Mouse (Mus musculus): ENCODE measurements at regions not wholly inside any gene's neighbourhood (a gene's known extent, or its start where the extent isn't known, plus 50 kb on each side); places are given as distances from the start of the nearest gene placed in this dataset.

GRCm38 (mm10) chr2:171630101-171630715 is 413.1 kb downstream of the Cbln4 start:
- DNase-seq (ENCODE audit: low spot score, missing footprints) = peak; percentile 75
- Histone ChIP-seq H3K36me3 (ENCODE audit: control insufficient read depth, insufficient read depth, low read length) (no peaks in the 10 kb centered on the region), H3K4me2 (no peak overlapping the region), H3K27me3 (ENCODE audit: control insufficient read depth, insufficient read depth, low read length) (no peaks in the 10 kb centered on the region), H3K4me3 (ENCODE audit: low read depth, low read length) (no peak overlapping the region), H3K4me1 (ENCODE audit: control insufficient read depth, insufficient read depth, low read length) (peaks cover 2% of the 10 kb centered on the region; the same call in 1 of the 2 replicates), H3K9ac (ENCODE audit: low read length) (no peak overlapping the region), H3K9me3 (ENCODE audit: control insufficient read depth, low read length) (no peaks in the 10 kb centered on the region), H3K27ac (ENCODE audit: low read depth, low read length) (no peak overlapping the region)
- no peak for ATAC-seq (ENCODE audit: low FRiP score)
- 88% methylated on average over 9 of the region's 9 CpGs for WGBS

- ATAC-seq (ENCODE audit: low FRiP score) (no peak), DNase-seq (ENCODE audit: low spot score, missing footprints) (no peak)
- Histone ChIP-seq H3K4me3 (ENCODE audit: low read depth, low read length) (no peak overlapping the region), H3K27me3 (ENCODE audit: control insufficient read depth, insufficient read depth, low read length) (no peaks in the 10 kb centered on the region), H3K27ac (ENCODE audit: low read depth, low read length) (no peak overlapping the region), H3K4me1 (ENCODE audit: control insufficient read depth, insufficient read depth, low read length) (no peaks in the 10 kb centered on the region), H3K9me3 (ENCODE audit: control insufficient read depth, low read length) (no peaks in the 10 kb centered on the region), H3K36me3 (ENCODE audit: control insufficient read depth, insufficient read depth, low read length) (no peaks in the 10 kb centered on the region), H3K9ac (ENCODE audit: low read length) (no peak overlapping the region), H3K4me2 (no peak overlapping the region)
- WGBS = 95% methylated on average over 10 of the region's 10 CpGs
Observed at GRCm38 (mm10) chr2:171628182-171628850, 414.9 kb downstream of the Cbln4 start.

- DNase-seq (ENCODE audit: low spot score, missing footprints) (peak; percentile 79), ATAC-seq (ENCODE audit: low FRiP score) (no peak)
- no peak overlapping the region for H3K27ac ChIP-seq (ENCODE audit: low read depth, low read length)
- H3K36me3 ChIP-seq (ENCODE audit: control insufficient read depth, insufficient read depth, low read length) = no peaks in the 10 kb centered on the region
- H3K4me3 ChIP-seq (ENCODE audit: low read depth, low read length) = no peak overlapping the region
- H3K27me3 ChIP-seq (ENCODE audit: control insufficient read depth, insufficient read depth, low read length) = no peaks in the 10 kb centered on the region
- 85% methylated on average over 5 of the region's 5 CpGs for WGBS
- H3K4me1 ChIP-seq (ENCODE audit: control insufficient read depth, insufficient read depth, low read length) = peaks cover 7% of the 10 kb centered on the region; the same call in 1 of the 2 replicates
- H3K4me2 ChIP-seq = no peak overlapping the region
- H3K9ac ChIP-seq (ENCODE audit: low read length) = no peak overlapping the region
- H3K9me3 ChIP-seq (ENCODE audit: control insufficient read depth, low read length) = no peaks in the 10 kb centered on the region
Observed at GRCm38 (mm10) chr2:171620668-171621067, 422.6 kb downstream of the Cbln4 start.

GRCm38 (mm10) chr2:171620253-171620652 is 423.0 kb downstream of the Cbln4 start:
- H3K27ac ChIP-seq (ENCODE audit: low read depth, low read length) = no peak overlapping the region
- peaks cover 7% of the 10 kb centered on the region; the same call in 1 of the 2 replicates for H3K4me1 ChIP-seq (ENCODE audit: control insufficient read depth, insufficient read depth, low read length)
- no peak overlapping the region for H3K9ac ChIP-seq (ENCODE audit: low read length)
- no peaks in the 10 kb centered on the region for H3K36me3 ChIP-seq (ENCODE audit: control insufficient read depth, insufficient read depth, low read length)
- DNase-seq (ENCODE audit: low spot score, missing footprints) (peak; percentile 62), ATAC-seq (ENCODE audit: low FRiP score) (no peak)
- H3K4me3 ChIP-seq (ENCODE audit: low read depth, low read length) = no peak overlapping the region
- no peaks in the 10 kb centered on the region for H3K27me3 ChIP-seq (ENCODE audit: control insufficient read depth, insufficient read depth, low read length)
- 85% methylated on average over 2 of the region's 2 CpGs for whole genome bisulfite sequencing
- H3K9me3 ChIP-seq (ENCODE audit: control insufficient read depth, low read length) = no peaks in the 10 kb centered on the region
- no peak overlapping the region for H3K4me2 ChIP-seq

GRCm38 (mm10) chr2:171618771-171619170 is 424.5 kb downstream of the Cbln4 start:
- DNase-seq (ENCODE audit: low spot score, missing footprints) = peak; percentile 54
- no peaks in the 10 kb centered on the region for H3K36me3 ChIP-seq (ENCODE audit: control insufficient read depth, insufficient read depth, low read length)
- H3K27ac ChIP-seq (ENCODE audit: low read depth, low read length) = no peak overlapping the region
- no peak for ATAC-seq (ENCODE audit: low FRiP score)
- no peak overlapping the region for H3K9ac ChIP-seq (ENCODE audit: low read length)
- 81% methylated on average over 4 of the region's 4 CpGs for WGBS
- peaks cover 7% of the 10 kb centered on the region; the same call in 1 of the 2 replicates for H3K4me1 ChIP-seq (ENCODE audit: control insufficient read depth, insufficient read depth, low read length)
- no peak overlapping the region for H3K4me3 ChIP-seq (ENCODE audit: low read depth, low read length)
- no peaks in the 10 kb centered on the region for H3K9me3 ChIP-seq (ENCODE audit: control insufficient read depth, low read length)
- H3K4me2 ChIP-seq = no peak overlapping the region
- no peaks in the 10 kb centered on the region for H3K27me3 ChIP-seq (ENCODE audit: control insufficient read depth, insufficient read depth, low read length)

GRCm38 (mm10) chr2:171618333-171618732 is 424.9 kb downstream of the Cbln4 start:
- ATAC-seq (ENCODE audit: low FRiP score) (no peak), DNase-seq (ENCODE audit: low spot score, missing footprints) (peak; percentile 59)
- 84% methylated on average over 9 of the region's 9 CpGs for WGBS
- H3K27me3 ChIP-seq (ENCODE audit: control insufficient read depth, insufficient read depth, low read length) = no peaks in the 10 kb centered on the region
- H3K27ac ChIP-seq (ENCODE audit: low read depth, low read length) = no peak overlapping the region
- H3K4me2 ChIP-seq = no peak overlapping the region
- H3K4me1 ChIP-seq (ENCODE audit: control insufficient read depth, insufficient read depth, low read length) = peaks cover 7% of the 10 kb centered on the region; the same call in 1 of the 2 replicates
- no peaks in the 10 kb centered on the region for H3K9me3 ChIP-seq (ENCODE audit: control insufficient read depth, low read length)
- H3K36me3 ChIP-seq (ENCODE audit: control insufficient read depth, insufficient read depth, low read length) = no peaks in the 10 kb centered on the region
- H3K4me3 ChIP-seq (ENCODE audit: low read depth, low read length) = no peak overlapping the region
- H3K9ac ChIP-seq (ENCODE audit: low read length) = no peak overlapping the region

- H3K9ac ChIP-seq (ENCODE audit: low read length) = no peak overlapping the region
- 76% methylated on average over 2 of the region's 2 CpGs for WGBS
- H3K27me3 ChIP-seq (ENCODE audit: control insufficient read depth, insufficient read depth, low read length) = no peaks in the 10 kb centered on the region
- no peaks in the 10 kb centered on the region for H3K4me1 ChIP-seq (ENCODE audit: control insufficient read depth, insufficient read depth, low read length)
- H3K4me3 ChIP-seq (ENCODE audit: low read depth, low read length) = no peak overlapping the region
- ATAC-seq (ENCODE audit: low FRiP score) = no peak
- H3K9me3 ChIP-seq (ENCODE audit: control insufficient read depth, low read length) = no peaks in the 10 kb centered on the region
- H3K4me2 ChIP-seq = no peak overlapping the region
- peak; percentile 35 for DNase-seq (ENCODE audit: low spot score, missing footprints)
- H3K27ac ChIP-seq (ENCODE audit: low read depth, low read length) = no peak overlapping the region
- no peaks in the 10 kb centered on the region for H3K36me3 ChIP-seq (ENCODE audit: control insufficient read depth, insufficient read depth, low read length)
Observed at GRCm38 (mm10) chr2:171615462-171615861, 427.8 kb downstream of the Cbln4 start.

GRCm38 (mm10) chr2:171605064-171605463 is 438.2 kb downstream of the Cbln4 start:
- H3K27me3 ChIP-seq (ENCODE audit: control insufficient read depth, insufficient read depth, low read length) = no peaks in the 10 kb centered on the region
- H3K9me3 ChIP-seq (ENCODE audit: control insufficient read depth, low read length) = no peaks in the 10 kb centered on the region
- H3K27ac ChIP-seq (ENCODE audit: low read depth, low read length) = no peak overlapping the region
- H3K4me3 ChIP-seq (ENCODE audit: low read depth, low read length) = no peak overlapping the region
- whole genome bisulfite sequencing = 89% methylated on average over 5 of the region's 5 CpGs
- H3K4me1 ChIP-seq (ENCODE audit: control insufficient read depth, insufficient read depth, low read length) = no peaks in the 10 kb centered on the region
- no peak overlapping the region for H3K4me2 ChIP-seq
- no peak for DNase-seq (ENCODE audit: low spot score, missing footprints)
- ATAC-seq (ENCODE audit: low FRiP score) = no peak
- no peak overlapping the region for H3K9ac ChIP-seq (ENCODE audit: low read length)
- H3K36me3 ChIP-seq (ENCODE audit: control insufficient read depth, insufficient read depth, low read length) = no peaks in the 10 kb centered on the region

- 84% methylated on average over 5 of the region's 5 CpGs for WGBS
- DNase-seq (ENCODE audit: low spot score, missing footprints) (no peak), ATAC-seq (ENCODE audit: low FRiP score) (no peak)
- no peak overlapping the region for H3K27ac ChIP-seq (ENCODE audit: low read depth, low read length)
- no peak overlapping the region for H3K4me2 ChIP-seq
- H3K9ac ChIP-seq (ENCODE audit: low read length) = no peak overlapping the region
- H3K9me3 ChIP-seq (ENCODE audit: control insufficient read depth, low read length) = no peaks in the 10 kb centered on the region
- H3K4me3 ChIP-seq (ENCODE audit: low read depth, low read length) = no peak overlapping the region
- no peaks in the 10 kb centered on the region for H3K36me3 ChIP-seq (ENCODE audit: control insufficient read depth, insufficient read depth, low read length)
- H3K4me1 ChIP-seq (ENCODE audit: control insufficient read depth, insufficient read depth, low read length) = peaks cover 7% of the 10 kb centered on the region; the same call in 1 of the 2 replicates
- H3K27me3 ChIP-seq (ENCODE audit: control insufficient read depth, insufficient read depth, low read length) = no peaks in the 10 kb centered on the region; the same call in 1 of the 2 replicates
Observed at GRCm38 (mm10) chr2:171595240-171595639, 448.0 kb downstream of the Cbln4 start.
